Mouse (Mus musculus): ENCODE measurements around the gene Mettl27.

- peak; percentile 76 for TF ChIP-seq CTCF (IDR thresholded peaks at IDR 0.05; ENCODE audit: insufficient read depth, low read length)
- TF ChIP-seq POLR2A (IDR thresholded peaks at IDR 0.05; ENCODE audit: borderline replicate concordance, extremely low read depth, low read depth, low read length), result 0 out of 2 replicates have a peak, but pooled peaks have one; percentile 8
Observed at GRCm38 (mm10) chr5:134965473-134965851, 33.3 kb downstream of the Mettl27 start.
